Mouse (Mus musculus): Measurements from ENCODE around the gene Wdfy2.

GRCm38 (mm10) chr14:62816827-62817226, 20.7 kb upstream of the Wdfy2 start:
- no peak for TF ChIP-seq CTCF (IDR thresholded peaks at IDR 0.05; ENCODE audit: low read depth, low read length)
- no peak for TF ChIP-seq POLR2A (IDR thresholded peaks at IDR 0.05; ENCODE audit: extremely low read depth, insufficient read depth, low read length)

Measured in liver, adult 2 months (tissue).